Mouse (Mus musculus) lung, postnatal 25 days (tissue): Measurements from ENCODE around the gene Grrp1.
"Not testable (repeated sequence)": the region's sequence is repeated elsewhere in the genome, so short reads cannot be mapped to it uniquely, and the experiment has no call there.

Experiments used
- DNase-seq: peaks from one replicate; pipeline ENCODE4 v3.0.0; 2022; ENCODE audit warnings: low spot score

Grrp1 gene

GRCm38 (mm10) chr4:134269622-134270021, 15.7 kb upstream of the Grrp1 start:
- DNase-seq = not testable (repeated sequence)

- DNase-seq = no peak
These were observed 14.3 kb upstream of the Grrp1 start for GRCm38 (mm10) chr4:134268102-134268655.

GRCm38 (mm10) chr4:134265860-134266585, 12.1 kb upstream of the Grrp1 start:
- no peak for DNase-seq

DNA sequence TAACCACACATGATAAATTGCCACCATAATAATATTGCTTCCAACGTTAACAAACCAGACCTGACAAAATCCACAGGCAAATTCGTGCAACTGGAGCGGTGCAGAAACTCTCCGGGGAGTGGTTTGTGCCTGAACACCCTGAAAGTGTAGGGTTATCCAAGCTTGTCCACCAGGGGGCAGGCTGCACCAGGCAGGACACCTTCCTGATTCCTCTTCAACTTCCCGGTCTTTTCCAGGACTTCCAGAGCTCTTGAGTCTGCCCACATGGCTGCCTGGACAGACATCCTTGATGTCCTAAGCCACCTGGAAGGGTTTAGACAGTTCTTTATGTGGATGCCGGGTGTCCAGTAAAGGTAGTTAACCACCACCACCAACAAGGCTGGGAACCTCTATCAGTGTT, 9.3 kb upstream of the Grrp1 start:
- peak; percentile 71 for DNase-seq

GRCm38 (mm10) chr4:134258354-134258753, 4.4 kb upstream of the Grrp1 start:
- no peak for DNase-seq

DNA sequence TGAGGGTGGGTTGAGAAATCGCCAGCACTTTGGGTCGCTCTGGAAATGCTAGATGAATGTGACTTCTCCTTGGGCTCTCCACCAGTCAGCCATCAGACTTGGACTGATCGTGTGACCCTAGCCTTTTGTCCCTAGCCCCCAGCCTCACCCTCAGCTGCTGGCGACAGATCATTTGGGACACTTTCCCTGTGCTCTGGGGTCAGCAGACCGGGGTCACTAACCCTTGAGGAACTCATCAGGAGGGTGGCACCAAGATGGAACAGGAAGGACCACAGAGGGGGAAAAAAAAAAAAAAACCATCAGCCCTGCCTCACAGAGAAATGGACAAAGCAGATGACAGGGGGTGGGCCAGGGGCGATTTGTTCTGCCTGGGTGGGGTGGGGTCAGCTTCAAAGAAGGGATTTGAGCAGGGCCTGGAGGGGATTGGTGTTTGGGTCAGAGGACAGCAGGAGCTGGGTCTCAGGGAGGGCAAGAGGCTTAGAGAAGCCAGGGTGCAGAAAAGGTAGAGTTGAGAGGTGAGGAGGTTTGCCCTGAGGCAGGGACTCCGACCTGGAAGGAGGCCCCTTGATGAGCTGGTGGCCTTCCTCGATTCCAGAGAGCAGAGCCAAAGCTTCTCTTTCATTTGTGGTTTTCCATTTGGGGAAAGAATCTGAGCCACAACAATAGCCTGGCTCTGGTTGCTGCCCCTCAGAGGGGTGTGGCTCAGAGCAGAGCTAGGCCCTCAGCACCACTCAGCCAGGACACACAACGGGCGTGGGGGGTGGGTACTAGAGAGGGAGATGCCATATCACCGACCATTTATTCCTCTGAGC, 3.5 kb upstream of the Grrp1 start:
- DNase-seq = no peak

DNA sequence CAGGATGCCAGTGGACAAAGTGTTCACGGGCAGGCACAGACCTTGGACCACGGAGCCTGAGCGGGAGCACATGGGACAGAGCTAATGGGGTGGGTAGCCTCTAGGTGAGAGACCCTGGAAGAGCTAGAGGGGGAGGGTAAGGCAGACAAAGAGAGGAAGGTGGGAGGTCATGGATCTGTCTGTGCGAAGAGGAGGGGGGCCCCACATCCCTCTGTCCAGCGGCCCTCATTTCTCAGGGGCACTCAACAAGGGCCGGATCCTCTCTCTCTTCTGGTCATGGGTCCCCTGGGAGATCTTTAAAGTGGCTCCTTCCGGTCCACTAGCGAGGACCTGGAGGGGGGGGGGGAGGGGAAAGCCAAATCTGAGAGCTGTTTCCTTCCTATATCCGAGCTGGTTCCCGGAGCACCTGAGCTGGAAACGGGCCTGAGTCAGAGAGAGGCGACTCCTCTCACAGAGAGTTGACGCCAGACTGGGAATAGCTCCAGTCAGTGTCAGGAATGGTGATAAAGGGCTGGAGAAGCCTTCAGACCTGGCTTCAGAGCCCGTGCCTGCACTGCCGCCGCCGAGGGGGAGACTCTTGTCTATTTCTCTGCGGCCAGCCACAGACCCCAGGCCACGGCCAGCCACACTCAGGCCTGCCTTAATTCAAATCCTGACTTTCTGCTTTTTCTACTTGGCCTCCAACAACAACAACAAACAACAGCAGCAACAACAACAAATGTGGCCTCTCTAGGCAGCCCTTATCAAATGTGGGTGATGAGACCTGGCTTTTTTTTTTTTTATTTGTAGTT, 2.7 kb upstream of the Grrp1 start:
- DNase-seq = no peak

GRCm38 (mm10) chr4:134255854-134256253, 1.9 kb upstream of the Grrp1 start:
- DNase-seq = no peak

GRCm38 (mm10) chr4:134254835-134255234, 929 bp upstream of the Grrp1 start:
- DNase-seq = no peak

GRCm38 (mm10) chr4:134252911-134253721, 790 bp downstream of the Grrp1 start:
- no peak for DNase-seq

DNA sequence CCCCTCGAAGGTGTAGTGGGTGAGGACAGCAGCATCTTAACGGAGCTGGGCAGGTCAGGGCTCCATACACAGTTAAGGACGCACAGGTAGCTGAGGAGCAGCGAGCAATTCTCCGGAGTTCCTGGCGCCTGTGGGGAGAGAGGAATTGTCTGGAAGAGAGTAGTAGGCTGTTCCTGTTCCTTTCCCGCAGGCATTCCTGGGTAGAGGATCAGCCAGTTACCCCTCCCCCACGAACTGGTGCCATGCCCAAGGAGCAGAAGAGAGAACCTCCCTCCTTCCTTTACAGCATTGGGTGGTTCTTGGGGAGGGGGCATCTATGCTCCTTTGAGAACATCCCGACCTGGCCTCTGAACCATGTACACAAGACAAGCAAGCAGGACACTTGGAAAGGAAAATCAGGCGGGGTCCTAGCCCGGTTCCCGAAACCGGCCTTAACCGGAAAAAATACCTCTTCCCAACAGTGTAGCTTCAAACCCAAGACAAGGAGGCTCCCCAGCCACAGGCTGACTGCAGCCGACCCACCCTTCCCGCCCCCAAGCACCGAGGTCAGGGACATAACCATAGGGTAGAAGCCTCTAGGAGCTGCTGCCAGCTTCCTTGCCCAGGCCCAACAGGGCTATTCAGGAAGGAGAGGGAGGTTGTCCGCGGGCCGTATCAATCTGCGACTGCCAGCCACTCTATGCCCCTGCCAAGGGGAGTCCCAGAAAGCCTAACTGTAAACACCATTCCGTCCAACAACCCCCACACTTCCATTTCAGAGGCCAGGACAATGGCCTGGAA, 1.6 kb downstream of the Grrp1 start:
- DNase-seq = no peak

DNA sequence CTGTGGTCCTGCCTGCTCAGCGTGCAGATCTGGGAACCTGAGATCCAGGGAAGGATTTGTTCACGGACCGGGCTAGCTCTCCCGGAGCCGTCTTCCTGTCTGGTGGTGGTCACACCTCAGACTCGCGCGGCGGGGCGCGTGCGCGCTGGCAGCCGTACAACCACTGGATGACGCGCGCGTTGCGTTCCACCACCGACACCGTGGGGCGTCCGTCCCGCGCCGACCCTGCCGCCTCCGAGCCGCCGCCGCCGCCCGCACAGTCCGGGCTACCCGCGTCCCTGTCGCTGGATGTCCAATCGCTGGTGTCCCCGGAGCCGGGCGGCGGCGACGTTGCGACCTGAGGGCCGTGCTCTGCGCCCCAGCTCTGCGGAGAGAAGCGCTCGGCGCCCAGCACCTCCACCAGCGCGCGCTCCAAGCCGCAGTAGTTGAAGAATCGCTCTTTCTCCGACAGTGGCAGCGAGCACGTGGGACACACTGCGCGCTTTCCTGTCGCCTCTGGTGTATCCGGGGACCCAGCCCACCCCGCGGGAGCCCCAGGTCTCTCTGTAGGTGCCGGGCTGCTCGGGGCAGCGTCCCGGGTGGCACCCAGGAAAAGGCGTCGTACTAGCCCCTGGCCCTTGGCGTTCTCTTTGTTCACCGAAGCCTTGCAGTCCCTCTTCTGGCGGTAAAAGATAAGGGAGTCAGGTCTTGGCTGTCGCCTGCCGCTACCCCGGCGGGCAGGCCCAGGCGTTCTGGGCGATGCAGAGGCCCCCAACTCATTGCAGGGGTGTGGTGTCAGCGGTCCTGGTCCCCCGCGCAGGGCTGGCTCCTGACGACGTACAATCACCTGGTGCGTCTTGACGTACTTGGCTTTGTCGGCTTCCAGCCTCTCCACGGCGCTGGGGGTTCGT, 2.4 kb downstream of the Grrp1 start:
- no peak for DNase-seq

- DNase-seq = no peak
These were observed 3.0 kb downstream of the Grrp1 start for GRCm38 (mm10) chr4:134250930-134251240.

- no peak for DNase-seq
These were observed 3.6 kb downstream of the Grrp1 start for GRCm38 (mm10) chr4:134250116-134250929.

- no peak for DNase-seq
These were observed 4.3 kb downstream of the Grrp1 start for GRCm38 (mm10) chr4:134249651-134250050.

DNA sequence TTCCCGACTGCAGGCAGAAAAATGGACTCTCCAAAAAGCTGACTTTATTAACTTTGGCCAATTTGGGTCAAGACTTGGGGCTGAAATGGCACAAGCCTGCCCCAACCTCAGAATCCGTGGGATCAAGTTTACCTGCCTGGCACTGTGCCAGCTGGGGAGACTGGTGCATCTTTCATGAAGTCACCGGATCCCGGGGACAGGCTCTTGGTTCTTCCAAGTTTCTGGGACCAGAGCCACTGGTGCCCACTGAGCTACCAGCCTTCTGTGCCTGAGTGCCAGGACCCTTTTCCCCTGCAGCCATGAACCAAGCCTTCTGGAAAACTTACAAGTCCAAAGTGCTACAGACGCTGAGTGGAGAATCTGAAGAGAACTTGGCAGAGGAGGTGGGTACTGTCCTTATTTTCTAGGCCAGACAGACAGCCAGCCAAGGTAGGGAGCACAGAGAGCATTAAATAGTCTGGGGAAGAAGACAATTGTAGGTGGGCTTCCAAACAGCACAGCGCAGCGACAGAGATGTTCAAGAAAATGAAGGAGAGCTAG, 7.1 kb downstream of the Grrp1 start, which contains the start of gene Gm30191:
Gm30191 (plus strand) TSS at position 217 of the 540 bp plus-strand sequence.
- no peak for DNase-seq

DNA sequence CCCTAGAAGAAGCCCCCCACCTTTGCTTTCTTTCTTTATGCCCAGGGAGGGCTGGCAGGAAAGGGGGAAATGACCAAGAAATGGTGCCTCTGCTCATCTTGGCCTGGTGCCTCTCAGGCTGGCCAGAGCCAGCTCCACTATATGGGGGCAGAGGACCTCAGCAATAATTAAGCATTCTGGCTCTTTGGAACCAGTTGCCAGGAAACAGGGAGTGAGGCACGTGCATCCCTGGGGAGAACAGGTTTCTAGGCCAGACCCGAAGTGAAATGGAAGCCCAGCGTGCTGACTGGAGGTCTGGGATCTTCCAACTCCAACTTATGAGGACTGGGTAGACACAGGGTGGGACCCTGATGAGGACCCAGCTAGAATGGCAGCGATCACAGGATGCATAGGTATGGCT, 7.7 kb downstream of the Grrp1 start:
- DNase-seq = no peak

GRCm38 (mm10) chr4:134245148-134245843, 8.6 kb downstream of the Grrp1 start, which contains the start of gene Zfp593:
Zfp593 (minus strand) TSS chr4:134245592.
- DNase-seq = peak; percentile 95
